Mouse (Mus musculus) cerebellum, adult (tissue): ENCODE results near the gene Tns3.

Source experiments
- ATAC-seq: cut with Nextera tagmentation; 2 replicates; pipeline ENCODE4 v1.9.2; 2017; ENCODE audit warnings: mild to moderate bottlenecking, moderate library complexity, mixed read lengths; ENCODE audit not compliant: insufficient number of reproducible peaks, low FRiP score, low TSS enrichment

The Tns3 gene

GRCm38 (mm10) chr11:8664393-8664743, at the start of gene Tns3:
Gene Tns3 (minus strand): TSS chr11:8664535.
- 0 out of 2 replicates have a peak, but pooled peaks have one; percentile 37 for ATAC-seq

GRCm38 (mm10) chr11:8706246-8707041, 42.1 kb upstream of the Tns3 start:
- ATAC-seq, result no peak

GRCm38 (mm10) chr11:8705156-8705555, 40.8 kb upstream of the Tns3 start:
- ATAC-seq, result no peak

- ATAC-seq, result no peak
Measured at GRCm38 (mm10) chr11:8703876-8704275, 39.5 kb upstream of the Tns3 start.

GRCm38 (mm10) chr11:8702532-8702886, 38.2 kb upstream of the Tns3 start:
- ATAC-seq, result no peak

GRCm38 (mm10) chr11:8701845-8702531, 37.7 kb upstream of the Tns3 start:
- no peak for ATAC-seq

GRCm38 (mm10) chr11:8701400-8701799, 37.1 kb upstream of the Tns3 start:
- no peak for ATAC-seq

GRCm38 (mm10) chr11:8700641-8701221, 36.4 kb upstream of the Tns3 start:
- no peak for ATAC-seq

- ATAC-seq, result no peak
Measured at GRCm38 (mm10) chr11:8699777-8700176, 35.4 kb upstream of the Tns3 start.

- ATAC-seq, result no peak
Measured at GRCm38 (mm10) chr11:8697670-8698069, 33.3 kb upstream of the Tns3 start.

GRCm38 (mm10) chr11:8694096-8694495, 29.8 kb upstream of the Tns3 start:
- no peak for ATAC-seq

- no peak for ATAC-seq
Measured at GRCm38 (mm10) chr11:8692536-8693471, 28.5 kb upstream of the Tns3 start.

GRCm38 (mm10) chr11:8692162-8692535, 27.8 kb upstream of the Tns3 start:
- no peak for ATAC-seq

- ATAC-seq, result no peak
Measured at GRCm38 (mm10) chr11:8691605-8692004, 27.3 kb upstream of the Tns3 start.

- ATAC-seq, result no peak
Measured at GRCm38 (mm10) chr11:8690633-8691032, 26.3 kb upstream of the Tns3 start.

- ATAC-seq, result no peak
Measured at GRCm38 (mm10) chr11:8689515-8689914, 25.2 kb upstream of the Tns3 start.

GRCm38 (mm10) chr11:8688907-8689306, 24.6 kb upstream of the Tns3 start:
- ATAC-seq, result no peak

GRCm38 (mm10) chr11:8686501-8686900, 22.2 kb upstream of the Tns3 start:
- ATAC-seq, result no peak

- no peak for ATAC-seq
Measured at GRCm38 (mm10) chr11:8686061-8686460, 21.7 kb upstream of the Tns3 start.

GRCm38 (mm10) chr11:8685195-8685594, 20.9 kb upstream of the Tns3 start:
- no peak for ATAC-seq

GRCm38 (mm10) chr11:8684262-8684661, 19.9 kb upstream of the Tns3 start:
- no peak for ATAC-seq
